Mouse (Mus musculus) hindbrain, embryonic 13.5 days (tissue): Measurements from ENCODE around the gene Them7. TPM values are rescaled to one million over a fixed set of nuclear protein-coding genes. Genes with fewer than 3 reads are reported as not detected.

Experiments used
- ATAC-seq: fragments of 200-750 bp; cut with Nextera tagmentation; 2 replicates; pipeline ENCODE4 v1.8.0; 2017; ENCODE audit warnings: moderate TSS enrichment; ENCODE audit not compliant: low FRiP score
- H3K27ac ChIP-seq: fragments of 300-500 bp; sonication (generic); 2 replicates; pipeline ENCODE4 v1.5.1; 2015; ENCODE audit warnings: inconsistent platforms, mild to moderate bottlenecking, moderate library complexity
- H3K27me3 ChIP-seq: fragments of 300-500 bp; sonication (generic); 2 replicates; pipeline ENCODE4 v1.6.1; 2015; ENCODE audit warnings: mild to moderate bottlenecking, inconsistent platforms
- H3K36me3 ChIP-seq: fragments of 300-500 bp; sonication (generic); 2 replicates; pipeline ENCODE4 v1.6.1; 2015; ENCODE audit warnings: mild to moderate bottlenecking, inconsistent platforms
- H3K4me1 ChIP-seq: fragments of 300-500 bp; sonication (generic); replicated peaks from 2 replicates; pipeline ENCODE4 v1.6.1; 2015; ENCODE audit warnings: inconsistent platforms
- H3K4me2 ChIP-seq: fragments of 300-500 bp; sonication (generic); 2 replicates; pipeline ENCODE4 v1.6.1; 2015; ENCODE audit warnings: inconsistent platforms, mild to moderate bottlenecking, moderate library complexity
- H3K4me3 ChIP-seq: fragments of 300-500 bp; sonication (generic); 2 replicates; pipeline ENCODE4 v1.5.1; 2015; ENCODE audit warnings: mild to moderate bottlenecking, inconsistent platforms
- H3K9ac ChIP-seq: fragments of 300-500 bp; sonication (generic); 2 replicates; pipeline ENCODE4 v1.6.1; 2015; ENCODE audit warnings: mild to moderate bottlenecking, inconsistent platforms
- H3K9me3 ChIP-seq: fragments of 300-500 bp; sonication (generic); 2 replicates; pipeline ENCODE4 v1.6.1; 2016; ENCODE audit warnings: inconsistent platforms
- WGBS: fragments of 180-500 bp; shearing (Covaris S2); methylation state at CpG from one replicate; pipeline ENCODE4 v1.1.7; 2015; 5-methylcytosine and 5-hydroxymethylcytosine counted together
- polyA plus RNA-seq: library from polyadenylated mRNA; unstranded; fragments of >200 nt; fragmentation: Nextera tagmentation; extraction: Ambion mirVana; gene quantifications from 2 replicates; pipeline ENCODE4 v1.2.1, GENCODE M21; 2015

Gene Them7
- polyA plus RNA-seq = 0.23 TPM in 1 of 2 replicates, not detected in the other

GRCm38 (mm10) chr2:105224134-105224986, at the start of gene Them7:
TSS of gene Them7 (plus strand) at chr2:105224320.
- Histone ChIP-seq H3K27me3 (peaks cover 50% of the 10 kb centered on the region), H3K9ac (peak within 1 kb of the TSS; percentile 46; the same call in 1 of the 2 replicates), H3K9me3 (no peaks in the 10 kb centered on the region), H3K4me1 (peaks cover 8% of the 10 kb centered on the region), H3K27ac (no peak within 1 kb of the TSS), H3K36me3 (no peaks in the 10 kb centered on the region), H3K4me2 (peak within 1 kb of the TSS; percentile 57), H3K4me3 (peak within 1 kb of the TSS; percentile 36)
- whole genome bisulfite sequencing = 4% methylated on average over 38 of the region's 38 CpGs
- ATAC-seq = no peak

- 89% methylated on average over 12 of the region's 12 CpGs for WGBS
- Histone ChIP-seq H3K9me3 (peaks cover 10% of the 10 kb centered on the region; the same call in 1 of the 2 replicates), H3K4me2 (no peak overlapping the region), H3K4me1 (no peaks in the 10 kb centered on the region), H3K9ac (no peak overlapping the region), H3K27ac (no peak overlapping the region), H3K36me3 (no peaks in the 10 kb centered on the region), H3K4me3 (no peak overlapping the region), H3K27me3 (no peaks in the 10 kb centered on the region)
- ATAC-seq = no peak
Measured at GRCm38 (mm10) chr2:105178871-105179270, 45.2 kb upstream of the Them7 start.

GRCm38 (mm10) chr2:105182501-105182900, 41.6 kb upstream of the Them7 start:
- Histone ChIP-seq H3K4me1 (no peaks in the 10 kb centered on the region), H3K27ac (no peak overlapping the region), H3K4me2 (no peak overlapping the region), H3K36me3 (no peaks in the 10 kb centered on the region), H3K27me3 (no peaks in the 10 kb centered on the region), H3K9me3 (no peaks in the 10 kb centered on the region), H3K9ac (no peak overlapping the region), H3K4me3 (no peak overlapping the region)
- no peak for ATAC-seq
- 34% methylated on average over 6 of the region's 6 CpGs for WGBS

GRCm38 (mm10) chr2:105185140-105185539, 39.0 kb upstream of the Them7 start:
- WGBS = 90% methylated on average over 3 of the region's 3 CpGs
- H3K9me3 ChIP-seq = no peaks in the 10 kb centered on the region
- ATAC-seq = no peak
- no peak overlapping the region for H3K27ac ChIP-seq
- H3K4me1 ChIP-seq = no peaks in the 10 kb centered on the region
- H3K4me3 ChIP-seq = no peak overlapping the region
- H3K4me2 ChIP-seq = no peak overlapping the region
- H3K27me3 ChIP-seq = no peaks in the 10 kb centered on the region
- H3K36me3 ChIP-seq = no peaks in the 10 kb centered on the region
- H3K9ac ChIP-seq = no peak overlapping the region

- H3K4me2 ChIP-seq = no peak overlapping the region
- H3K36me3 ChIP-seq = no peaks in the 10 kb centered on the region
- H3K4me1 ChIP-seq = no peaks in the 10 kb centered on the region
- H3K4me3 ChIP-seq = no peak overlapping the region
- H3K27ac ChIP-seq = no peak overlapping the region
- WGBS = 80% methylated on average over 13 of the region's 13 CpGs
- no peaks in the 10 kb centered on the region for H3K9me3 ChIP-seq
- H3K9ac ChIP-seq = no peak overlapping the region
- no peak for ATAC-seq
- H3K27me3 ChIP-seq = no peaks in the 10 kb centered on the region
Measured at GRCm38 (mm10) chr2:105185768-105186529, 38.2 kb upstream of the Them7 start.

- no peak overlapping the region for H3K4me3 ChIP-seq
Measured at GRCm38 (mm10) chr2:105186591-105186990, 37.5 kb upstream of the Them7 start.

GRCm38 (mm10) chr2:105188182-105188581, 35.9 kb upstream of the Them7 start:
- Histone ChIP-seq H3K4me3 (no peak overlapping the region), H3K9me3 (no peaks in the 10 kb centered on the region), H3K4me2 (no peak overlapping the region), H3K4me1 (no peaks in the 10 kb centered on the region), H3K27me3 (no peaks in the 10 kb centered on the region), H3K9ac (no peak overlapping the region), H3K36me3 (no peaks in the 10 kb centered on the region), H3K27ac (no peak overlapping the region)
- ATAC-seq = no peak
- 78% methylated on average over 10 of the region's 10 CpGs for WGBS

More at GRCm38 (mm10) chr2:105186591-105186990, 37.5 kb upstream of the Them7 start:
- Histone ChIP-seq H3K27ac (no peak overlapping the region), H3K36me3 (no peaks in the 10 kb centered on the region), H3K9me3 (no peaks in the 10 kb centered on the region), H3K9ac (no peak overlapping the region), H3K27me3 (no peaks in the 10 kb centered on the region), H3K4me2 (no peak overlapping the region), H3K4me1 (no peaks in the 10 kb centered on the region)
- WGBS = 84% methylated on average over 5 of the region's 5 CpGs
- ATAC-seq = no peak

- H3K4me2 ChIP-seq = no peak overlapping the region
- no peaks in the 10 kb centered on the region for H3K9me3 ChIP-seq
- no peak overlapping the region for H3K9ac ChIP-seq
- no peaks in the 10 kb centered on the region for H3K4me1 ChIP-seq
- no peak overlapping the region for H3K27ac ChIP-seq
- WGBS = 33% methylated on average over 5 of the region's 5 CpGs
- no peak overlapping the region for H3K4me3 ChIP-seq
- no peak for ATAC-seq
- no peaks in the 10 kb centered on the region for H3K36me3 ChIP-seq
- H3K27me3 ChIP-seq = no peaks in the 10 kb centered on the region
Measured at GRCm38 (mm10) chr2:105189352-105189751, 34.8 kb upstream of the Them7 start.

- ATAC-seq = no peak
- no peaks in the 10 kb centered on the region for H3K36me3 ChIP-seq
- no peak overlapping the region for H3K4me3 ChIP-seq
- no peaks in the 10 kb centered on the region for H3K4me1 ChIP-seq
- no peak overlapping the region for H3K9ac ChIP-seq
- WGBS = 65% methylated on average over 8 of the region's 8 CpGs
- no peak overlapping the region for H3K27ac ChIP-seq
- H3K27me3 ChIP-seq = no peaks in the 10 kb centered on the region
- H3K9me3 ChIP-seq = no peaks in the 10 kb centered on the region
- no peak overlapping the region for H3K4me2 ChIP-seq
Measured at GRCm38 (mm10) chr2:105200152-105200551, 24.0 kb upstream of the Them7 start.

- Histone ChIP-seq H3K4me3 (no peak overlapping the region), H3K9me3 (no peaks in the 10 kb centered on the region), H3K4me2 (no peak overlapping the region), H3K27me3 (no peaks in the 10 kb centered on the region), H3K9ac (no peak overlapping the region), H3K36me3 (no peaks in the 10 kb centered on the region), H3K4me1 (no peaks in the 10 kb centered on the region), H3K27ac (no peak overlapping the region)
- 84% methylated on average over 9 of the region's 9 CpGs for WGBS
- ATAC-seq = no peak
Measured at GRCm38 (mm10) chr2:105206563-105207174, 17.5 kb upstream of the Them7 start.

- no peaks in the 10 kb centered on the region for H3K36me3 ChIP-seq
- H3K4me3 ChIP-seq = no peak overlapping the region
- H3K9ac ChIP-seq = no peak overlapping the region
- no peaks in the 10 kb centered on the region for H3K9me3 ChIP-seq
- H3K27me3 ChIP-seq = no peaks in the 10 kb centered on the region
- no peak overlapping the region for H3K4me2 ChIP-seq
- no peak for ATAC-seq
- no peak overlapping the region for H3K27ac ChIP-seq
- WGBS = 82% methylated on average over 7 of the region's 7 CpGs
- no peaks in the 10 kb centered on the region for H3K4me1 ChIP-seq
Measured at GRCm38 (mm10) chr2:105212839-105213238, 11.3 kb upstream of the Them7 start.

- H3K4me2 ChIP-seq = no peak overlapping the region
- no peaks in the 10 kb centered on the region for H3K27me3 ChIP-seq
- no peaks in the 10 kb centered on the region for H3K36me3 ChIP-seq
- H3K9ac ChIP-seq = no peak overlapping the region
- no peaks in the 10 kb centered on the region for H3K9me3 ChIP-seq
- no peak for ATAC-seq
- H3K4me1 ChIP-seq = no peaks in the 10 kb centered on the region
- no peak overlapping the region for H3K4me3 ChIP-seq
- WGBS = 75% methylated on average over 8 of the region's 8 CpGs
- H3K27ac ChIP-seq = no peak overlapping the region
Measured at GRCm38 (mm10) chr2:105215914-105216313, 8.2 kb upstream of the Them7 start.
